Mouse (Mus musculus) forebrain, embryonic 13.5 days (tissue): ENCODE data around the gene Gimap9. TPM values are rescaled to one million over a fixed set of nuclear protein-coding genes. Genes with fewer than 3 reads are reported as not detected.

Source experiments
- ATAC-seq: fragments of 200-750 bp; cut with Nextera tagmentation; 2 replicates; pipeline ENCODE4 v1.8.0; 2017
- H3K27ac ChIP-seq: fragments of 300-500 bp; sonication (generic); 2 replicates; pipeline ENCODE4 v1.5.1; 2015; ENCODE audit warnings: inconsistent platforms, mild to moderate bottlenecking, moderate library complexity
- H3K27me3 ChIP-seq: fragments of 300-500 bp; sonication (generic); 2 replicates; pipeline ENCODE4 v1.6.1; 2015; ENCODE audit warnings: mild to moderate bottlenecking, inconsistent platforms
- H3K36me3 ChIP-seq: fragments of 300-500 bp; sonication (generic); 2 replicates; pipeline ENCODE4 v1.6.1; 2015; ENCODE audit warnings: mild to moderate bottlenecking, inconsistent platforms; ENCODE audit not compliant: poor library complexity, severe bottlenecking
- H3K4me1 ChIP-seq: fragments of 300-500 bp; sonication (generic); 2 replicates; pipeline ENCODE4 v1.6.1; 2015; ENCODE audit warnings: inconsistent platforms
- H3K4me2 ChIP-seq: fragments of 300-500 bp; sonication (generic); 2 replicates; pipeline ENCODE4 v1.6.1; 2015; ENCODE audit warnings: inconsistent platforms, mild to moderate bottlenecking, moderate library complexity
- H3K4me3 ChIP-seq: fragments of 300-500 bp; sonication (generic); 2 replicates; pipeline ENCODE4 v1.5.1; 2015; ENCODE audit warnings: mild to moderate bottlenecking, inconsistent platforms
- H3K9ac ChIP-seq: fragments of 300-500 bp; sonication (generic); 2 replicates; pipeline ENCODE4 v1.6.1; 2015; ENCODE audit warnings: mild to moderate bottlenecking, inconsistent platforms
- H3K9me3 ChIP-seq: fragments of 300-500 bp; sonication (generic); replicated peaks from 2 replicates; pipeline ENCODE4 v1.6.1; 2016; ENCODE audit warnings: inconsistent platforms
- WGBS: fragments of 180-500 bp; shearing (Covaris S2); methylation state at CpG from one replicate; pipeline ENCODE4 v1.1.7; 2015; 5-methylcytosine and 5-hydroxymethylcytosine counted together
- polyA plus RNA-seq: library from polyadenylated mRNA; unstranded; fragments of >200 nt; fragmentation: Nextera tagmentation; extraction: Ambion mirVana; gene quantifications from 2 replicates; pipeline ENCODE4 v1.2.1, GENCODE M21; 2015

The Gimap9 gene
- polyA plus RNA-seq, 1 experiment from 2014 or later = 1.7 TPM

GRCm38 (mm10) chr6:48638553-48638952 lies 37.4 kb upstream of the Gimap9 start:
- no peak overlapping the region for H3K4me3 ChIP-seq
- WGBS = 82% methylated on average over 2 of the region's 2 CpGs
- ATAC-seq = no peak
- H3K4me2 ChIP-seq = no peak overlapping the region
- no peaks in the 10 kb centered on the region for H3K9me3 ChIP-seq
- H3K27ac ChIP-seq = no peak overlapping the region
- H3K27me3 ChIP-seq = no peaks in the 10 kb centered on the region
- no peaks in the 10 kb centered on the region for H3K4me1 ChIP-seq
- H3K9ac ChIP-seq = no peak overlapping the region
- H3K36me3 ChIP-seq = no peaks in the 10 kb centered on the region

DNA sequence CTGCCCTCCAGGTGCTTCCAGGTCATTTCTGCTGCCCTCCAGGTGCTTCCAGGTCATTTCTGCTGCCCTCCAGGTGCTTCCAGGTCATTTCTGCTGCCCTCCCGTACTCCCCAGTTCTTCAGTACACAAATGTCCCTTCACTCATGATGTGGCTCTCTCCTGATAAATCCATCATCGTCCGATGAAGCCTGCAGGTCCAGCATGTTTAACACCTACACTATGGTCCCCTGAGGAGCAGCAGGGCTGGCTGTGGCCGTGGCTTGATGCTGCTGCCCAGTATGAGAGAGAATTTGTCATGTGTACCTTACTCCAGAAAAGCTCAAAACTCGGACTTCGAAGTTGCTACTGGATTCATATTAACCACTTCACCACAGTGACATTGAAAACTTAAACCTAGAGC lies 34.5 kb upstream of the Gimap9 start:
- Histone ChIP-seq H3K4me3 (no peak overlapping the region), H3K4me2 (no peak overlapping the region), H3K4me1 (no peaks in the 10 kb centered on the region), H3K27ac (no peak overlapping the region), H3K9ac (no peak overlapping the region), H3K9me3 (no peaks in the 10 kb centered on the region), H3K36me3 (no peaks in the 10 kb centered on the region), H3K27me3 (no peaks in the 10 kb centered on the region)
- no peak for ATAC-seq
- 73% methylated on average over 6 of the region's 6 CpGs for WGBS

DNA sequence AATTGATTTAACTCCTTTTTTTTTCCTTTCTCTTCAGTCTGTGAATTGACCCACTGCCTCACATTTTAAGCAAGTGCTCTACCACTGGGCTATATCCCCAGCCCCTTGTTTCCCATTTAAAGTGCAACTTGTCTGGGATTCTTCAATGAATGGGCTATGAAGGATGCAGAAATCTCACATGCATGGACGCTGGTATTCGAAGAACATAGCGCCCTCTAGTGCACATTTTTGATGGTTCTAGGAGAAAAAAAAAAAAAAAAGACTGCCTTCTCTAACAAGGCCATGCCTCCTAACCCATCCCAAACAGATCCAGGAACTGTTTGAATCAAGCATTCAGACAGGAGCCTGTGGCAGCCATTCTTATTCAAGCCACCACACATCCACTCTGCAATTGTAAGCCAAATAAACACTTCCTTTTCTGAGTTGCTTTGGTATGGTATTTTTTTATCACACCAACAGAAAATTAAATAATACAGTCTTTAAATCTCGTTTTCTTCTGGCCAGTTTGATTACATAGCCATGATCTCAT lies 33.1 kb upstream of the Gimap9 start:
- H3K9ac ChIP-seq = no peak overlapping the region
- peak; percentile 63; the same call in 1 of the 2 replicates for ATAC-seq
- H3K4me1 ChIP-seq = no peaks in the 10 kb centered on the region
- H3K9me3 ChIP-seq = no peaks in the 10 kb centered on the region
- WGBS = 17% methylated on average over 4 of the region's 4 CpGs
- H3K27ac ChIP-seq = no peak overlapping the region
- H3K36me3 ChIP-seq = no peaks in the 10 kb centered on the region
- no peaks in the 10 kb centered on the region for H3K27me3 ChIP-seq
- H3K4me3 ChIP-seq = no peak overlapping the region
- no peak overlapping the region for H3K4me2 ChIP-seq

DNA sequence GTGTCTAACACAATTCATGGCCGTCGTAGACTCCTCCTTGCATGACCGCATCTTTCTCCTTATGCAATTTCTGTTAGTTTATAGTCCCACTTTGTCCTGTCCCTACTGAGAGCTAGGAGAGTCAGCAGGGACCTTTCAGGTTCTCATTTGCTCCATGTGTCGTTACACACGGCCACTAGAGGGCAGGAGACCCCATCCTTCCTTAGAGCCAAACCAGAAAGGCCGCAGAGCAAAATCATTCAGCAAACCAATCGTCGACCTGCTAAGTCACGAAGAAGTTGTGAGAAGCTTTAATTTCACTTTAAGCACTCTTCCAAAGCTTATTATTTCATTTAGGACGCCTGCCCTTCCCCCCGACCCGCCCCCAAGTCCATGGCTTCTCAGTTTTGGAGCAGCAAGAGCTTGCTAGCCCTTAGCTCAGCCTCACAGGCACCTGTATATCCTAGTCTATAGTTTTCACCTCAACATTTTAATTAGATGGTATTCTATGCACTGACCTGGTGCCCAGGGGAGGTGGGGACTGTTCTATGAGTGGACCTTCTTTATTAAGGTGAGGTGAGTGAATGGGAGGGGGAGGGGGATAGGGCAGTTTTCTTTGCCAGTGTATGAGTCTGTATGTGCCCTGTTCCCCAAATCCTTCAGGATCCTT lies 30.1 kb upstream of the Gimap9 start:
- no peak for ATAC-seq
- H3K36me3 ChIP-seq = no peaks in the 10 kb centered on the region
- H3K4me2 ChIP-seq = no peak overlapping the region
- no peak overlapping the region for H3K4me3 ChIP-seq
- H3K27ac ChIP-seq = no peak overlapping the region
- no peaks in the 10 kb centered on the region for H3K9me3 ChIP-seq
- no peaks in the 10 kb centered on the region for H3K27me3 ChIP-seq
- H3K4me1 ChIP-seq = no peaks in the 10 kb centered on the region
- 12% methylated on average over 12 of the region's 12 CpGs for WGBS
- no peak overlapping the region for H3K9ac ChIP-seq

- 82% methylated on average over 4 of the region's 4 CpGs for WGBS
Measured at GRCm38 (mm10) chr6:48646309-48646690, 29.6 kb upstream of the Gimap9 start.

GRCm38 (mm10) chr6:48646995-48647394 lies 28.9 kb upstream of the Gimap9 start, which contains the start of gene Gimap8:
TSS of gene Gimap8 (plus strand) at chr6:48647234.
- no peak within 1 kb of the TSS for H3K4me2 ChIP-seq
- no peaks in the 10 kb centered on the region for H3K9me3 ChIP-seq
- ATAC-seq = no peak
- H3K27ac ChIP-seq = no peak within 1 kb of the TSS
- no peaks in the 10 kb centered on the region for H3K36me3 ChIP-seq
- 57% methylated on average over 3 of the region's 3 CpGs for WGBS
- H3K9ac ChIP-seq = no peak within 1 kb of the TSS
- no peaks in the 10 kb centered on the region for H3K27me3 ChIP-seq
- no peaks in the 10 kb centered on the region for H3K4me1 ChIP-seq
- no peak within 1 kb of the TSS for H3K4me3 ChIP-seq

More at GRCm38 (mm10) chr6:48646309-48646690, 29.6 kb upstream of the Gimap9 start:
- Histone ChIP-seq H3K4me3 (no peak overlapping the region), H3K27ac (no peak overlapping the region), H3K27me3 (no peaks in the 10 kb centered on the region), H3K9me3 (no peaks in the 10 kb centered on the region), H3K4me1 (no peaks in the 10 kb centered on the region), H3K36me3 (no peaks in the 10 kb centered on the region), H3K9ac (no peak overlapping the region), H3K4me2 (no peak overlapping the region)
- ATAC-seq = no peak

GRCm38 (mm10) chr6:48647611-48648010 lies 28.3 kb upstream of the Gimap9 start:
- WGBS = 95% methylated on average over 2 of the region's 2 CpGs

DNA sequence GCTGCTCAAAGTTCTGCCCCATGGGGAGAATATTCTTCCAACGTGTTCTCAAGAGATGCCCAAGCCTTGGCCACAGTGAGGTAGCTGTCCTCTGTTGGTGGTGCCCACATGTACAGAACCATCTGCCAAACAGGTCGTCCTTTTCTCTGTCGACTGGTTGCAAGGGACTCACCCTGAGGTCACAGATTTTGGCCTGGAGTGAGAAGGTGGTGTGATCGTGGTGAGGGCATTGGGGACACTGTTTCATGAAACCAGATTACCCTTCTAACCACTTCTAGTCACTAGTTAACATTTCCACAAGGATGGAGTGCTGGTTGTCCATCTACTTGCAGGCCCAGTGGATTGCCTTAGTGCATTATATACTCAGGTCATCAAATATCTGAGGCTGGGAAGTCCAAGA lies 27.1 kb upstream of the Gimap9 start:
- Histone ChIP-seq H3K4me3 (no peak overlapping the region), H3K9ac (no peak overlapping the region), H3K27me3 (no peaks in the 10 kb centered on the region), H3K4me1 (no peaks in the 10 kb centered on the region), H3K9me3 (no peaks in the 10 kb centered on the region), H3K4me2 (no peak overlapping the region), H3K27ac (no peak overlapping the region), H3K36me3 (no peaks in the 10 kb centered on the region)
- WGBS = 81% methylated on average over 4 of the region's 4 CpGs
- ATAC-seq = no peak

More at GRCm38 (mm10) chr6:48647611-48648010, 28.3 kb upstream of the Gimap9 start:
- Histone ChIP-seq H3K36me3 (no peaks in the 10 kb centered on the region), H3K4me1 (no peaks in the 10 kb centered on the region), H3K9me3 (no peaks in the 10 kb centered on the region), H3K9ac (no peak overlapping the region), H3K27ac (no peak overlapping the region), H3K27me3 (no peaks in the 10 kb centered on the region), H3K4me3 (no peak overlapping the region), H3K4me2 (no peak overlapping the region)
- no peak for ATAC-seq

- Histone ChIP-seq H3K4me3 (no peak overlapping the region), H3K27me3 (no peaks in the 10 kb centered on the region), H3K4me2 (no peak overlapping the region), H3K9me3 (no peaks in the 10 kb centered on the region), H3K4me1 (no peaks in the 10 kb centered on the region), H3K27ac (no peak overlapping the region), H3K9ac (no peak overlapping the region), H3K36me3 (no peaks in the 10 kb centered on the region)
- WGBS = 89% methylated on average over 9 of the region's 9 CpGs
- ATAC-seq = no peak
Measured at GRCm38 (mm10) chr6:48650041-48650440, 25.9 kb upstream of the Gimap9 start.

GRCm38 (mm10) chr6:48658721-48659120 lies 17.2 kb upstream of the Gimap9 start:
- Histone ChIP-seq H3K9me3 (no peaks in the 10 kb centered on the region), H3K4me1 (no peaks in the 10 kb centered on the region), H3K4me3 (no peak overlapping the region), H3K27ac (no peak overlapping the region), H3K9ac (no peak overlapping the region), H3K36me3 (no peaks in the 10 kb centered on the region), H3K4me2 (no peak overlapping the region), H3K27me3 (no peaks in the 10 kb centered on the region)
- no peak for ATAC-seq
- WGBS = 93% methylated on average over 5 of the region's 5 CpGs

DNA sequence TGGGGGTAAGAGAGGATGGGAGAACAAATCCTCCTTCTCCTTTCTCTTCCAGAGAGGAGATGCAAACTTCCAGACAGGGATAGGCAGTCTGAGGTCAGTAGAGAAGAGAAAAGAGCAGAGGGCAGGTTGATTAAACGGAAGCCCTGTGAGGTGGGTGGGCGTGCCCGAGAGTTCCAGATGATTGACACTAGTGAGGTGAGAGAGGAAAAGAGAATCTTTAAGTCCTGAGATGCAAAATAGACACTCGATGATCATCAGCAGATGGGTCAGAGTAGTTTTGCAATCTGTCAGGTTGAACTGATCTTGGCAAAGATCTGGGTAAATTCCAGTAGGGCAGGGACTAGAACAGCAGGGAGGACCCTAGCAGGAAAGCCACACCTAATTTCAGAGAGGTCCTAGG lies 11.2 kb upstream of the Gimap9 start:
- H3K4me3 ChIP-seq = no peak overlapping the region
- no peak overlapping the region for H3K27ac ChIP-seq
- H3K36me3 ChIP-seq = no peaks in the 10 kb centered on the region
- H3K4me2 ChIP-seq = no peak overlapping the region
- H3K27me3 ChIP-seq = no peaks in the 10 kb centered on the region
- H3K9ac ChIP-seq = no peak overlapping the region
- no peaks in the 10 kb centered on the region for H3K4me1 ChIP-seq
- 90% methylated on average over 4 of the region's 4 CpGs for WGBS
- H3K9me3 ChIP-seq = no peaks in the 10 kb centered on the region
- ATAC-seq = no peak

DNA sequence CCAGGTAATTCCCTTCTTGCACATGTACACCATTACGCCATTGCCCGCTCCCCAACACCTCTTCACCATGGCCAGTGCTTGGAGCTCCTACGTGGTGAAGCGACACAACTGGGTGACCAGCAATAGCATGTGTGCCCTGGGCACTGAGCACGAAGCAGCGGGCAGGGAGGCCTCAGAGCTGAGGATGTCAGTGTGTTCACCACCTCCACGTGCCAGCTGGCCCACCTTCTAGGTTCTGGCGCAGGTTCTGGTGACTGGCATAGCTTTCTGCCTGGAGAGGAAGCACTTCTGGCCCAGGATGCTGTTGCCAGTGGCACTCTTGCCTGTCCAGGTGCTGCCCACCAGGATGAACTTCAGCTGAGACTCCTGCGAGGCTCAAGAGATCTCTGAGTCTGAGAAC lies 10.5 kb upstream of the Gimap9 start:
- Histone ChIP-seq H3K4me2 (no peak overlapping the region), H3K36me3 (no peaks in the 10 kb centered on the region), H3K27me3 (no peaks in the 10 kb centered on the region), H3K27ac (no peak overlapping the region), H3K9ac (no peak overlapping the region), H3K4me3 (no peak overlapping the region), H3K9me3 (no peaks in the 10 kb centered on the region), H3K4me1 (no peaks in the 10 kb centered on the region)
- ATAC-seq = no peak
- 93% methylated on average over 9 of the region's 9 CpGs for WGBS

DNA sequence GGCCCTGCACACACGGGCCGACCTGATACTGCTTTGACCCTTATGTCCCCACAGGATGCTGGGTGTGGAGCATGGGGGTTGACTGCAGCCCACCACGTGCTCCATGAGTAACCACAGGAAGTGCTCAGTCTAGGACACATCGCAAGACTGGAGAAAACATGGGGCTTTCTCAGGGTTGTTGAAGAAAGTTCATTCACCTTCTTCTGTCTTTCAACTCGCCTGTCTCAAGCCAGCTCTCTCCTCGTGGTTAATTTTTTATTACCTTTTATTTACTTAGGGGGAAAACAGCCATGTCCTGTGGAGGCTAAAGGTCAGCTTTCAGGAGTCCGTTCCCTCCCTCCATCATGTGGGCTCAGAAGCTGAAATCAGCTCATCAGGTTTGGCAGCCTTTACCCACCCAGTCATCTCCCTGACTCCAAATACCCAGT lies 9.8 kb upstream of the Gimap9 start:
- no peak for ATAC-seq
- H3K4me3 ChIP-seq = no peak overlapping the region
- WGBS = 80% methylated on average over 7 of the region's 7 CpGs

More for the DNA sequence above, 9.8 kb upstream of the Gimap9 start:
- no peak overlapping the region for H3K9ac ChIP-seq
- no peak overlapping the region for H3K27ac ChIP-seq
- no peak overlapping the region for H3K4me2 ChIP-seq
- no peaks in the 10 kb centered on the region for H3K4me1 ChIP-seq
- no peaks in the 10 kb centered on the region for H3K27me3 ChIP-seq
- no peaks in the 10 kb centered on the region for H3K9me3 ChIP-seq
- H3K36me3 ChIP-seq = no peaks in the 10 kb centered on the region
